Mouse (Mus musculus) forelimb bud, embryonic 11.5 days (tissue): ENCODE data around the gene Cdhr4.
"Not testable (repeated sequence)": the region's sequence is repeated elsewhere in the genome, so short reads cannot be mapped to it uniquely, and the experiment has no call there.

ENCODE experiments used
- DNase-seq: peaks from one replicate; pipeline ENCODE4 v3.0.0-alpha.2; 2012; ENCODE audit warnings: low read depth, low spot score

Gene Cdhr4

DNA sequence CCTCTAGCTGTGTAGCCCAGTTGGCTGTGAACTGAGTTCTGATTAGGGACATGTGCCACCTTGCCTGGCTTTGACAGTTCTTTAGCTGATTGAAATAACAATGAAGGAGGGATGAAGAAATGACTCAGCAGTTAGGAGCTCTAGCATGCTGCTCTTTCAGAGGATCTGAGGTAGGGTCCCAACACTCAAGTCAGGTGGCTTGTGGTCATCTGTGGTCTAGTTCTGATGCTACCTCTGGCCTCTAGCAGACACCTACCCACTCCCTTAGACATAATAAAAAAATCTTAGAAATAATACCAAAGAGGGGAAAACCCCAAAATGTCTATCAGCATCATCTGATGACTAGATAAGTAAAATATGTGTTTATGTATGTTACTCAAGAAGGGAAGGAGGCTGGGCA is 18.1 kb downstream of the Cdhr4 start:
- no peak for DNase-seq

DNA sequence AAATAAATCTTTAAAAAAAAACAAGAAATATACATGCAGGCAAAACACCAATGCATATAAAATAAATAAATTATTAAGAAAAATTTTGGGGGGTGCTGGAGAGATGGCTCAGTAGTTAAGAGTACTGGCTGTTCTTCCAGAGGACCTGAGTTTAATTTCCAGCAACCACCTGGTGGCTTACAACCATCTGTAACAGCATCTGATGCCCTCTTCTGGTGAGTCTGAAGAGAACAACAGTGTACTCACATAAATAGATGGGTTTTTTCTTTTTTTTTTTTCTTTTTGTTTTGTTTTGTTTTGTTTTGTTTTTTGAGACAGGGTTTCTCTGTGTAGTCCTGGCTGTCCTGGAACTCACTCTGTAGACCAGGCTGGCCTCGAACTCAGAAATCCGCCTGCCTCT is 21.3 kb downstream of the Cdhr4 start:
- not testable (repeated sequence) for DNase-seq

DNA sequence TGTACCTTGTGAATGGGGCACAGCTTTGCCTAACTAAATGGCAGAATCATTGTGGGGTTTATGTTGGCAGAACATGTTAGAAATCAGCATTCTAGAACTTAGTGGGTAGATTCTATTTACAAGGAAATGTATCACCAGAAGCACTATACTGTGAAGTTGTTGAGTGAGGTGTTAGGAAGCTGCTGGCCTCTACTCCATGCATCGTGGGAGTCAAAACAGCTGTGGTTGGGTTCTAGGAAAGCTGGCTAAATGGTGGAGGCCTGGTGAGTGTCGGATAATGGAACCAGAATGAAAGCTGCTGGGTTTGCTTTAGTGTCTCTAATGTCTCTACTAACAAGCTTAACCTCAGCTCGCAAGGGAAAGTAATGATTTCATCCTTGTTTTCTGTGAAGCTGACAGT is 24.8 kb downstream of the Cdhr4 start:
- DNase-seq, result no peak

DNA sequence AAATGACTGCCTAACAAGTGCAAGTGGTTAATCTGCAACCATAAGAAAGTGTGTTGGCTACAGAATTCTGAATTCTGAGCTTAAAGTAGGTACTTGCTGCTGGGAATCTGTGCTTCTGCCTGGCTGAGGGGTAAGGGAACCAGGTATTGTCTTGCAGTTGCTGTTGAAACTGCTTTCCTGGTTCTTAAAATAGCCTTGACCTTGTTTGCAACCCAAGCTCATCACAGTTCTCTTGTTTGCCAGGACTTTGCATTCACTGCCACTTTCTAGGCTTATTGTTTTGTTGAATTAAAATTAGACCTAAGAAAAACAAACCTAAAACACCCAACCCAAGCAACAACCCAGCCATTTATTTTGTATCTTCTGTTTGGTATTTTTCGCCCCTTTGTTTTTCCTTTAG is 28.4 kb downstream of the Cdhr4 start:
- DNase-seq, result no peak

DNA sequence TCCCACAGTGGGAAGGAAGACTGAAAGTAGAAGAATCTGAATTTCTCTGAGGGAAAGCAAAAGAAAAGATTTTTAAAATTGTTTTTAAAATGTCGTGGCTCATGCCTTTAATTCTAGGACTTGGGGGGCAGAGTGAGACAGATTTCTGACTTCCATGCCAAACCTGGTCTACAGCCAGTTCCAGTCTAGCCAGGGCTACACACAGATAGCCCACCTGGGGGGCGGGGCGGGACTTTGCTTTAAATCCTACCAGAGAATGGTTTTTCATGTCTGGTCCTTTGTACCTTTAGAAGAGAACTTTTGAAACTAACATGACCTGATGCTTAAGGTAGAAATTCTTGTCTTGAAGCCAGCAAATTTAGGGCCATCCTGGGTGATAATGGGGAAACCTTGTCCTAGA is 30.9 kb downstream of the Cdhr4 start:
- DNase-seq, result no peak

DNA sequence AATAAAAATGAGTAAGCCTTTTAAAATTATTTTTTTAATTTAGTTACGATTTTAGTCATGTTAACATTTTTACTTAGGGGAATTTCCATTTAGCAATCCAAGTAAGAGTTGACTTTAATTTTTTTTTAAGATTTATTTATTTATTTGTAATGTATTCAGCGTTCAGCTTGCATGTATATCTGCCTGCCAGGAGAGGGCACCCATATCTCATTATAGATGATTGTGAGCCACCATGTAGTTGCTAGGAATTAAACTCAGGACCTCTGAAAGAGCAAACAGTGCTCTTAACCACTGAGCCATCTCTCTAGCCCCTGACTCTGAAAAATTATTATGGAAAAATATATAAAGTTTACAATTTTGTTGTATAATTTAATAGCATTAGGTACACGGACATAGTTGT is 34.3 kb downstream of the Cdhr4 start:
- no peak for DNase-seq

DNA sequence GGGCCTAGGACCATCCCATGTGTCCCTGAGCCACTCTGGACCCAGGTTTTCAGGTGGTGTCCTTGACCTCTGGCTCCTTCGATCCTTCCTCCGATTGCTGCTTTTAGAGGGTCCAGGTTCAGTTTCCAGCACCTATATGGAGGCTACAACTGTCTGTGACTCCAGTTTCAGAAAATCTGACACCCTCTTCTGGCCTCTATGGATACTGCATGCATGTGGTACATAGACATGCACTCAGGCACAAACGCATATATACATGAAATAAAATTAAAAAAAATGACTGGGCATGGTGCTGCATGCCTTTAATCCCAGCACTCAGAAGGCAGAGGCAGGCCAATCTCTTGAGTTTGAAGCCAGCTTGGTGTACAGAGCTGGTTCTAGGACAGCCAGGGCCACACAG is 35.6 kb downstream of the Cdhr4 start:
- no peak for DNase-seq

DNA sequence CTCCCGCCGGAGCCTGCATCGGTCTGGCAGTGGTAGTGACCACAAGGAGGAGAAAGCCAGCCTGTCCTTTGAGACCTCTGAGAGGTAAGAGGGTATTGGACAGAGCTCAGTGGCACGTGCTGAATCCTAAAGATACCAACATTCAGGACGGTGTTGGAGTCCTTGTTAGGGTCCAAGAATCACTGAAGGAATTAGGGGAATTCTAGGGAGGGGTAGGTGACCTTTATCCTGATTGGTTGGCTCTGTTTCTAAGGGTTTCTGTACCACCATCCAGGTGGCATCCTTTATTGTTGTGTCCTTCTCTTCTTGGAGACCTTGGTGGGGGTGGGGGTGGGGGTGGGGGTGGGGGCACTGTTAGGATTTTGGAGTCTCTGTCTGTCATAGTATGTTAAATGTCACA is 39.8 kb downstream of the Cdhr4 start:
- DNase-seq, result no peak

DNA sequence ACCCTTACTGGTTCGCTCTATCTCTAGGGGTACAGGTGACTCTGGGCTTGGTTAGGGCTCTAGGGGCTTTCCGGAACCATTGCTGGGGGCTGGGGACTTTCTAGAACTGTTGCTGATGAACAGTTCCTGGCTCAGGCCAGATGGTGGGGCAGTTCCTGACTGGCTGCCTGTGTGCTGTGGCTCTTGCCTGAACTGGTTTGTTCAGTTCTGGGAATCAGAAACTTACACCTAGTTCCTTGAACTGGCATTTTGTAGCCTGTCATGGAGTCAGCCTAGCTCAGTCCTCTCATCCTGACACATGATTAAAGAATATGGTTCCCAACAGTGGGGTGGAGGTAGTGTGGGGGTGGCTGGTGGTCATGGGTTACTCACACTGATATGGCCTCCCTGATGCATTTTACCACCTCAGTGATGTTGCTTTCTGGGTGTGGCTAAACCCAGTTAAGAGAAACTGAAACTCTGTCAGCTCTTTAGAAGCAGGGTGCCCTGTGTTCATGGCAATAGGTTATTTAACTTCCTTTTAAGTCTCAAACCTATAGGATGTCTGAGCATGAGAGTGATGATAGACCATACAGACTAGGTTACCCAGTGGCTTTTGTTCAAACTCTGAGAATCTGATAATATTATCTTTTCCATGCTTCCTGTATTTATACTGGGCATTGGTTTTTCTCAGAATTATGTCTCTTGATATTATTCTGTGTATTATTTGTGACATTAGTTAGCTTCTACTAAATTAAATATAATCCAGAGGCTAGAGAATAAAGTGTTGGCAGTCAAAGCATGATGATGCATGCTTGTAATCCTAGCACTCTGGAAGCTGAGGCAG is 43.2 kb downstream of the Cdhr4 start:
- DNase-seq, result no peak

DNA sequence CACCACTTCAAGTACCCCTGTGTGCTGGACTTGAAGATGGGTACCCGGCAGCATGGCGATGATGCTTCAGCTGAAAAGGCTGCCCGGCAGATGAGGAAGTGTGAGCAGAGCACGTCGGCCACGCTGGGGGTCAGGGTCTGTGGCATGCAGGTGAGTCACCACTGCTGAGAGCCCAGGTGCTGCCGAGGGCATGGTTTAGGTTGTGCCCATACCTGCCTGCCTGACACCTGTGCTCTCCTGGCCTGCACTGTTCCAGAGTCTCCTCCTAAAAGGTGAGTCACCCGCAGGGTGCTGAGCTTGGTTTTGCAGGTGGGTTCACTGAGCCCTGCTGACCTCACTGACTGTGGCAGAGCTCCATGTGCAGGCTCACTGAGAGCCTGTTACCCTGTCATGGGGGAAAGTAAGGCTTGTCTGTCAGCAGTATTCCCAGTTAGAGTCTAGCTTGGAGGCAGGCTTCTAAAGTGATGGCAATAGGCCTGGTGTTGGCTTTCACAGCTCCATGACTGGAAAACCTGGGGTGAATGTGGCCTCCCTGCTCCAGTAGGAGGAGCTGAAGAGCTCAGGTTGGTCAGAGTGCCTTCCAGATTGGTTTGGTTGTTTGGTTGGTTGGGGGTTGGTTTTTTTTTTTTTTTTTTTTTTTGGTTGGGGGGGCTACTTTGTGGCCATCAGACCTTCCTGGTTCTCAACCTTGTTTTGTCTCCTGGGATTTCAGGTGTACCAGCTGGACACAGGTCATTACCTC is 52.6 kb downstream of the Cdhr4 start:
- DNase-seq, result no peak

DNA sequence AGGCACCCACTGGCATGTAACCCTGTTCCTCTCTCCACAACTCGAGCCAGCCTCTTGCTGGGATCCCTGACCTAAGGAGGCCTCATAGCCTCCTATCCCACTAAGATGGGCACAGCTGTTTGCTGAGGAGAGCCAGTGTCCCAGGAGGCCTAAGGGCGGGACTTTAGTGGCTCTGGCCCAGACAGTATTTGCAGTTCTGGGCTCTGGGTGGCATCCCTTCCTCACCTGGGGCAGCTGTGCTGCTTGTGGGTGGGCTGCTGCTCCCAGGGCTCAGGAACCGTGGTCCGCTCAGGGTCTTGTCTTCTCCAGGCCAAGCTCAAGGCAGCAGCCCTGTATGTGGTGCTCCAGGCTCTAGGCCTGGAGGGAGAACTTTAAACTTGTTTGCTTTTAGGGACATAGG is 54.3 kb downstream of the Cdhr4 start:
- no peak for DNase-seq

DNA sequence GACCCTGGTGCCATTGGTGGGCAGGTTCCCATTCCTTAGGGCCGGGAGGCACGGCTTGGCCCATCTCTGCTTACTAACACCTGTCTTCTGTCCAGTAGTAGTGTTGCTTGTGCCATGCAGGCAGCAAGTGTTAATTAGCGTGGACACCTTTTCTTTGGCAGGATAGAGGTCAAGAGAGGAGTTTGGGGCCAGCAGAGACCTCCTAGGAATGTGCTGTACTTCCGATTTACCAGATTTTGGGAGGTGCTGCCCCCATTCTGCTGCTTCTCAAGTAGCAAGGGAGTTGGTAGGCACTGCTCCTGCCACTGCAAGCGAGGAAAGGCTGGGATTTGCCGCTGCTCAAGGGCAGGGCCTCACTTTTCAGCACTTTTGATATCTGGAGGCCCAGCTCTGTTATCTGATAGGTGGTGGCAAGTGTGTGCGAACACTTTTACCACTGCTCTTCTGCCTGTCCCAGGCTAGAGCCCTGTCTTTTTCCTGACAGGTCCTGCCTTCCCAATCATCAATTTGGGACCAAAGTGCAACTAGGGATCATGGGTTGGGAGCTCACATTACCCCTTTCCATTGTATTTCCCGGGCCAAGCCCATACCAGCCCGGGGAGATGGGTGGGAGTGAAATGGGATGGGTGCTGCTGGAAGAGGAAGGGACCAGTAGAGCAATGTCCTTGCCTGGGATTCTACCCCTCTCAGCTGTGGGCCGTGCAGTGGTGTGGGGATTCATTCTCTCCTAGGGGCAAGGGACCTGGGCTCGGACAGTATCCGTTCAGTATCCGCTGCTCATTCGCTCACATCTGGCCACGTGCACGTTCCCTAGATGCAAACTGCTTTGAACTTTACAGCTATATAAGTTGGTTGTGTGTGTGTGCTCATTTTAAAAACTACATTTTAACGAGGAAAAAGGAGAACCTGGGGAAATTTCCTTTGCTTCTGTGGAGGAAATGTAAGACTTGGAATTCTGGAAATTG is 55.6 kb downstream of the Cdhr4 start:
- no peak for DNase-seq

DNA sequence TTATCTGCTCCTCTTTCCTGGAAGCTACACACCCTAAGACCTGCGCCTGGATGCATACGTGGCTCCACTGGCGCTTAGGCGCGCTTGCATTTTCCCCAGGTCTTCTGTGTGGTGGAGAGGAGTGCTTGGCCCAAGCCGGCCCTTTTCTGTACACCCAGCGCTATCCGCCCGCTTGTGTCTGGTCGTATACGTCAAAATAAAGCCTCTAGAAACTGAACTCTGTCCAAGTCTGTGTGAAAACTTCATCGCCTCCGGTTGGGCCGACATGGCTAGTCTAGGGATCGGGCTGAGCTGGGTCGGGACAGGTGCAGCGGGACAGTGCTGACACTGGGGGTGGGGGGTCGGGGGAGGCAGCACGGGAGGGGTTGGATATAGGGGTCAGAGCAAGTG is 56.3 kb downstream of the Cdhr4 start:
- no peak for DNase-seq

DNA sequence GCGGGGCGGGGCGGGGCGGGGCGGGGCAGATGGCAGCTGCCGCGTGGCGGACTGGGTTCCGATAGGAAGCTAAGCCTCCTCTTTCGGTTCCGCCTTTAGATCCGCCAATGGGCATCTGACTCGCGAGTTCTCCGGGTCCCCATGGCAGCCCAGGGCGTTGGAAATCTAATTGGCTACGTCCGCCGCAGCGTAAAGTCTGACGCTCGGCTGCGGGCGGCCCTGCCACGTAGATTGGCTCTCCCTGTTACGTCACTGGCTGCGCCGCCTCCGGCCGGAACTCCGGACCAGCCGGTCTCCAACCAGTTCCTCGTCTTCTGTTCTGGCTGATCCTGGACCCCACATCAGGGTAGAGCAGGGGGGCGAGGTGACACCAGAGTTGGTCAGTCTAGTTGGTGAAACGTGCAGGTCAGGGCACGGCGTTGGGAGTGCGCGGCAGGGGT is 56.7 kb downstream of the Cdhr4 start, which contains the start of gene Gmppb:
Gmppb (plus strand) TSS at position 227 of the 440 bp plus-strand sequence.
- DNase-seq, result peak; percentile 96
